Mouse (Mus musculus): Measurements from ENCODE around the gene Ppp1cc. TPM values are rescaled to one million over a fixed set of nuclear protein-coding genes. Genes with fewer than 3 reads are reported as not detected.
A peak's percentile ranks its signal among the peaks of the same experiment; 100 is the strongest.

The Ppp1cc gene
- polyA plus RNA-seq (2012; rRNA removed): 194 and 220 TPM in 2 replicates

DNA sequence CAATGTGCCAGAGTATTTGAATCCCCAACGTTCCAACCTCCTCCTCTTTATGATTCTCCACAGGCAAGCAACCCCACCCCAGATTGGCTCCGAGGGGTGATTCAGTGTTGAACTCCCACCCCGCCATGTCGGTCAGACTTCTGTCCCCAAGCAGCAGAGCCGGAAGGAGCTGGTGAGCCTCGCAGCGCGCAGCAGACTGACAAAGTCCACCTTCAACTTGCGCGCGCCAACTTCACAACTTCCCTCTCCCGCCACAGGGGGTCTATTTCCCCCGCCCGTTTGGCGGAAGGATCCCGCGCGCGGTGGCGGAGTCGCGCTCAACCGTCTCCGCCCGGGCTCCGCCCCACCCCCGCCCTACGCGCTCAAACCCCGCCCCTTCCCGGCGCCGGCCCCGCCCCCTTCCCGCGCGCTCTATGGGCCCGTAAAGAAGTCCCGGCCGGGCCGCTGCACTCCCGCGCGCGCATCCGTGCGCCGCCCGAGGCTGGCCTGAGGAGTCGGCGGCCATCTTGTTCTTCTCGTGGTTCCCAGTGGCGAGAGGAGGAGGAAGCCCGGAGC is at the start of gene Ppp1cc:
Gene Ppp1cc (plus strand): TSS at position 452 of the 555 bp plus-strand sequence.
- peak within 1 kb of the TSS; percentile 61; the same call in 1 of the 2 replicates for H3K27ac ChIP-seq (ENCODE audit: control insufficient read depth, insufficient read depth, low read length)
- H3K4me3 ChIP-seq (ENCODE audit: control insufficient read depth, insufficient read depth, low read length): peak within 1 kb of the TSS; percentile 78
- H3K27me3 ChIP-seq (ENCODE audit: control insufficient read depth, insufficient read depth, low read length): no peaks in the 10 kb centered on the region
- peak; percentile 90 for DNase-seq
- H3K36me3 ChIP-seq (ENCODE audit: control insufficient read depth, insufficient read depth, low read length): no peaks in the 10 kb centered on the region
- TF ChIP-seq CTCF (IDR thresholded peaks at IDR 0.05; ENCODE audit: borderline replicate concordance, control insufficient read depth, extremely low read depth, insufficient read depth, low read length, poor library complexity) (no peak), POLR2A (IDR thresholded peaks at IDR 0.05; ENCODE audit: control insufficient read depth, extremely low read depth, insufficient read depth, low read length, poor library complexity) (peak; percentile 56; the same call in 1 of the 2 replicates)
- peaks cover 26% of the 10 kb centered on the region for H3K4me1 ChIP-seq (replicated peaks; ENCODE audit: control insufficient read depth, insufficient read depth, low read length)
- WGBS: under 1% methylated on average over 54 of the region's 54 CpGs

DNA sequence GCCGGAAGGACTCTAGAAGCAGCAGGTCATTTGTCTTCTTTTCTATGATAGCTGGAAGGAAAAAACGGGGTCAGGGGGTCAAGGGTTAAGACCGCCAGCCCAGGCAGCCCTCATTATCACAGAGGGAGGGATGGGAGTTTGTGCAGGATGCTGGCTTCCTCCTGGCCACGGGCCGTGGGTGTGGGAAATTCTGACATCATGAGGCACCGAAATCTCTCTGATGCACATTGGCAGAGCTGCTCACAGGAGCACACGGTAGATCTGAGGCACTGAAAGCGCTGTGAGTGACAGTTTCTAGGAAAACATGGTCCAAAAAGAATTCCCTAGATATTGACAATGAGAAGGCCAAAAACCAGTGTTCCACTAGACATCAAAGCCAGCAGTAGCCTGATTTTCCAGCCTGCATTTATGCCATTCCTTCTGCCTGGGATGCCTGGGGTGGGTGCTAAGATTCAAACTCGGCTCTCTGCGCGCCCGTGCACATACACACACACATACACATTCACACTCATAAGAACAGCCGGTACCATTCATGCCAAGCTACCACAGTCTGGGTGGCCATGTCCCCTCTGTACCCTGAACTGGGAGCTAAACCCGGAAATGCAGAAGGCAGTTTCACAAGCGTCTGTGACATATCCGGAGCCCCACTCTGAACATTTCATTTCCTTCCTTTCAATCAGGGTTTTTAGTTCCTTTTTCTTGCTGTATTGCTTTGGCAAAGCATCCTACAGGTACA is 48.6 kb upstream of the Ppp1cc start:
- Histone ChIP-seq H3K36me3 (ENCODE audit: control insufficient read depth, insufficient read depth, low read length) (no peaks in the 10 kb centered on the region), H3K4me3 (ENCODE audit: control insufficient read depth, insufficient read depth, low read length) (no peak overlapping the region), H3K27me3 (ENCODE audit: control insufficient read depth, insufficient read depth, low read length) (no peaks in the 10 kb centered on the region), H3K27ac (ENCODE audit: control insufficient read depth, insufficient read depth, low read length) (no peak overlapping the region), H3K4me1 (replicated peaks; ENCODE audit: control insufficient read depth, insufficient read depth, low read length) (peaks cover 5% of the 10 kb centered on the region; the same call in 1 of the 2 replicates)
- 64% methylated on average over 16 of the region's 16 CpGs for WGBS
- TF ChIP-seq POLR2A (IDR thresholded peaks at IDR 0.05; ENCODE audit: control insufficient read depth, extremely low read depth, insufficient read depth, low read length, poor library complexity) (no peak), CTCF (IDR thresholded peaks at IDR 0.05; ENCODE audit: borderline replicate concordance, control insufficient read depth, extremely low read depth, insufficient read depth, low read length, poor library complexity) (no peak)
- DNase-seq: no peak

- 98% methylated on average over 13 of the region's 13 CpGs for WGBS
Observed at GRCm38 (mm10) chr5:122110625-122111024, 47.5 kb upstream of the Ppp1cc start.

GRCm38 (mm10) chr5:122111091-122111932 is 46.8 kb upstream of the Ppp1cc start:
- Histone ChIP-seq H3K4me3 (ENCODE audit: control insufficient read depth, insufficient read depth, low read length) (no peak overlapping the region), H3K27ac (ENCODE audit: control insufficient read depth, insufficient read depth, low read length) (no peak overlapping the region), H3K36me3 (ENCODE audit: control insufficient read depth, insufficient read depth, low read length) (no peaks in the 10 kb centered on the region), H3K4me1 (replicated peaks; ENCODE audit: control insufficient read depth, insufficient read depth, low read length) (0 out of 2 replicates have a peak, but pooled peaks cover 3% of the 10 kb centered on the region), H3K27me3 (ENCODE audit: control insufficient read depth, insufficient read depth, low read length) (no peaks in the 10 kb centered on the region)
- DNase-seq: no peak
- WGBS: 89% methylated on average over 26 of the region's 26 CpGs
- no peak for TF ChIP-seq CTCF (IDR thresholded peaks at IDR 0.05; ENCODE audit: borderline replicate concordance, control insufficient read depth, extremely low read depth, insufficient read depth, low read length, poor library complexity)
- no peak for TF ChIP-seq POLR2A (IDR thresholded peaks at IDR 0.05; ENCODE audit: control insufficient read depth, extremely low read depth, insufficient read depth, low read length, poor library complexity)

More at GRCm38 (mm10) chr5:122110625-122111024, 47.5 kb upstream of the Ppp1cc start:
- no peak for DNase-seq
- TF ChIP-seq CTCF (IDR thresholded peaks at IDR 0.05; ENCODE audit: borderline replicate concordance, control insufficient read depth, extremely low read depth, insufficient read depth, low read length, poor library complexity) (no peak), POLR2A (IDR thresholded peaks at IDR 0.05; ENCODE audit: control insufficient read depth, extremely low read depth, insufficient read depth, low read length, poor library complexity) (no peak)
- H3K27me3 ChIP-seq (ENCODE audit: control insufficient read depth, insufficient read depth, low read length): no peaks in the 10 kb centered on the region
- no peak overlapping the region for H3K27ac ChIP-seq (ENCODE audit: control insufficient read depth, insufficient read depth, low read length)
- H3K4me3 ChIP-seq (ENCODE audit: control insufficient read depth, insufficient read depth, low read length): no peak overlapping the region
- H3K4me1 ChIP-seq (replicated peaks; ENCODE audit: control insufficient read depth, insufficient read depth, low read length): 0 out of 2 replicates have a peak, but pooled peaks cover 3% of the 10 kb centered on the region
- H3K36me3 ChIP-seq (ENCODE audit: control insufficient read depth, insufficient read depth, low read length): no peaks in the 10 kb centered on the region

DNA sequence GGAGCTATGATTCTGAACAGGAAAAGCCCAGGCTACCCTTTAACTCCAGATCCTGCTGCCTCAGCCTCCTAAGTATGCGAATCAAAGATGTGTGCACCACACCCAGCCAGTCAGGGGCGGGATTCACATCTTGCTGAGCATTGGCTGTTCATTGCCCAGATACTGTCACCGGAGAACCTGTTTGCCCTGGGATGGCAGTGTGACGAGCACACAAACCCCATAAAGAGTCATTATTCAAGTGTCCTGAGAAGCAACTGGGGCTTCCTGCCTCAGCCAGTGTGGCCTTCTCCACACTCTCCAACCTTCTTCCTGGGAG is 46.2 kb upstream of the Ppp1cc start:
- no peak overlapping the region for H3K27ac ChIP-seq (ENCODE audit: control insufficient read depth, insufficient read depth, low read length)
- H3K4me3 ChIP-seq (ENCODE audit: control insufficient read depth, insufficient read depth, low read length): no peak overlapping the region
- 0 out of 2 replicates have a peak, but pooled peaks cover 3% of the 10 kb centered on the region for H3K4me1 ChIP-seq (replicated peaks; ENCODE audit: control insufficient read depth, insufficient read depth, low read length)
- no peaks in the 10 kb centered on the region for H3K36me3 ChIP-seq (ENCODE audit: control insufficient read depth, insufficient read depth, low read length)
- TF ChIP-seq CTCF (IDR thresholded peaks at IDR 0.05; ENCODE audit: borderline replicate concordance, control insufficient read depth, extremely low read depth, insufficient read depth, low read length, poor library complexity): no peak
- TF ChIP-seq POLR2A (IDR thresholded peaks at IDR 0.05; ENCODE audit: control insufficient read depth, extremely low read depth, insufficient read depth, low read length, poor library complexity): no peak
- 79% methylated on average over 4 of the region's 4 CpGs for WGBS
- H3K27me3 ChIP-seq (ENCODE audit: control insufficient read depth, insufficient read depth, low read length): no peaks in the 10 kb centered on the region
- DNase-seq: no peak

- Histone ChIP-seq H3K27ac (ENCODE audit: control insufficient read depth, insufficient read depth, low read length) (no peak overlapping the region), H3K27me3 (ENCODE audit: control insufficient read depth, insufficient read depth, low read length) (no peaks in the 10 kb centered on the region), H3K36me3 (ENCODE audit: control insufficient read depth, insufficient read depth, low read length) (no peaks in the 10 kb centered on the region), H3K4me1 (replicated peaks; ENCODE audit: control insufficient read depth, insufficient read depth, low read length) (0 out of 2 replicates have a peak, but pooled peaks cover 3% of the 10 kb centered on the region), H3K4me3 (ENCODE audit: control insufficient read depth, insufficient read depth, low read length) (no peak overlapping the region)
- no peak for DNase-seq
- TF ChIP-seq POLR2A (IDR thresholded peaks at IDR 0.05; ENCODE audit: control insufficient read depth, extremely low read depth, insufficient read depth, low read length, poor library complexity) (no peak), CTCF (IDR thresholded peaks at IDR 0.05; ENCODE audit: borderline replicate concordance, control insufficient read depth, extremely low read depth, insufficient read depth, low read length, poor library complexity) (no peak)
- 80% methylated on average over 7 of the region's 7 CpGs for WGBS
Observed at GRCm38 (mm10) chr5:122113450-122113849, 44.6 kb upstream of the Ppp1cc start.

All from thymus, adult 2 months (tissue).